Mouse (Mus musculus): ENCODE measurements around the gene Jmjd8. TPM values are rescaled to one million over a fixed set of nuclear protein-coding genes. Genes with fewer than 3 reads are reported as not detected.
A peak's percentile ranks its signal among the peaks of the same experiment; 100 is the strongest.

Gene Jmjd8
- polyA plus RNA-seq, 1 experiment: 13.4 TPM

- H3K27ac ChIP-seq (ENCODE audit: control insufficient read depth, insufficient read depth, low read depth, low read length, poor library complexity): no peak overlapping the region
- TF ChIP-seq POLR2A (IDR thresholded peaks at IDR 0.05; ENCODE audit: borderline replicate concordance, control insufficient read depth, low read depth, low read length) (no peak), CTCF (IDR thresholded peaks at IDR 0.05; ENCODE audit: control insufficient read depth, insufficient read depth, low read length) (peak; percentile 46; the same call in 1 of the 2 replicates)
- 2% methylated on average over 20 of the region's 20 CpGs for WGBS
- H3K4me1 ChIP-seq (ENCODE audit: control insufficient read depth, insufficient read depth, low read length): no peaks in the 10 kb centered on the region
- no peak overlapping the region for H3K4me3 ChIP-seq (replicated peaks; ENCODE audit: control insufficient read depth, low read depth, low read length)
Measured at GRCm38 (mm10) chr17:25813471-25813870, 15.2 kb upstream of the Jmjd8 start.

- TF ChIP-seq POLR2A (IDR thresholded peaks at IDR 0.05; ENCODE audit: borderline replicate concordance, control insufficient read depth, low read depth, low read length) (no peak), CTCF (IDR thresholded peaks at IDR 0.05; ENCODE audit: control insufficient read depth, insufficient read depth, low read length) (no peak)
- no peaks in the 10 kb centered on the region for H3K4me1 ChIP-seq (ENCODE audit: control insufficient read depth, insufficient read depth, low read length)
- H3K27ac ChIP-seq (ENCODE audit: control insufficient read depth, insufficient read depth, low read depth, low read length, poor library complexity): no peak overlapping the region
- 68% methylated on average over 11 of the region's 11 CpGs for WGBS
- H3K4me3 ChIP-seq (replicated peaks; ENCODE audit: control insufficient read depth, low read depth, low read length): no peak overlapping the region
Measured at GRCm38 (mm10) chr17:25817662-25818061, 11.0 kb upstream of the Jmjd8 start.

GRCm38 (mm10) chr17:25818851-25819780 lies 9.6 kb upstream of the Jmjd8 start:
- H3K27ac ChIP-seq (ENCODE audit: control insufficient read depth, insufficient read depth, low read depth, low read length, poor library complexity): no peak overlapping the region
- no peak overlapping the region for H3K4me3 ChIP-seq (replicated peaks; ENCODE audit: control insufficient read depth, low read depth, low read length)
- TF ChIP-seq POLR2A (IDR thresholded peaks at IDR 0.05; ENCODE audit: borderline replicate concordance, control insufficient read depth, low read depth, low read length) (no peak), CTCF (IDR thresholded peaks at IDR 0.05; ENCODE audit: control insufficient read depth, insufficient read depth, low read length) (no peak)
- WGBS: 8% methylated on average over 46 of the region's 46 CpGs
- H3K4me1 ChIP-seq (ENCODE audit: control insufficient read depth, insufficient read depth, low read length): peaks cover 3% of the 10 kb centered on the region

- 0 out of 2 replicates have a peak within 1 kb of the TSS, but pooled peaks have one; percentile 18 for H3K27ac ChIP-seq (ENCODE audit: control insufficient read depth, insufficient read depth, low read depth, low read length, poor library complexity)
- peaks cover 8% of the 10 kb centered on the region for H3K4me1 ChIP-seq (ENCODE audit: control insufficient read depth, insufficient read depth, low read length)
- WGBS: 0% methylated on average over 18 of the region's 18 CpGs
- peak within 1 kb of the TSS; percentile 89 for H3K4me3 ChIP-seq (replicated peaks; ENCODE audit: control insufficient read depth, low read depth, low read length)
- TF ChIP-seq CTCF (IDR thresholded peaks at IDR 0.05; ENCODE audit: control insufficient read depth, insufficient read depth, low read length) (no peak), POLR2A (IDR thresholded peaks at IDR 0.05; ENCODE audit: borderline replicate concordance, control insufficient read depth, low read depth, low read length) (no peak)
Measured at GRCm38 (mm10) chr17:25823452-25823851, 5.2 kb upstream of the Jmjd8 start, which contains the start of gene Wdr24. Gene Wdr24 (plus strand): TSS chr17:25823627.

GRCm38 (mm10) chr17:25824362-25825142 lies 4.1 kb upstream of the Jmjd8 start:
- Histone ChIP-seq H3K4me1 (ENCODE audit: control insufficient read depth, insufficient read depth, low read length) (peaks cover 10% of the 10 kb centered on the region), H3K4me3 (replicated peaks; ENCODE audit: control insufficient read depth, low read depth, low read length) (peak overlapping the region; percentile 89), H3K27ac (ENCODE audit: control insufficient read depth, insufficient read depth, low read depth, low read length, poor library complexity) (no peak overlapping the region)
- TF ChIP-seq POLR2A (IDR thresholded peaks at IDR 0.05; ENCODE audit: borderline replicate concordance, control insufficient read depth, low read depth, low read length) (no peak), CTCF (IDR thresholded peaks at IDR 0.05; ENCODE audit: control insufficient read depth, insufficient read depth, low read length) (no peak)
- 78% methylated on average over 17 of the region's 17 CpGs for WGBS

- TF ChIP-seq CTCF (IDR thresholded peaks at IDR 0.05; ENCODE audit: control insufficient read depth, insufficient read depth, low read length) (no peak), POLR2A (IDR thresholded peaks at IDR 0.05; ENCODE audit: borderline replicate concordance, control insufficient read depth, low read depth, low read length) (no peak)
- H3K27ac ChIP-seq (ENCODE audit: control insufficient read depth, insufficient read depth, low read depth, low read length, poor library complexity): no peak overlapping the region
- 88% methylated on average over 6 of the region's 6 CpGs for WGBS
- no peak overlapping the region for H3K4me3 ChIP-seq (replicated peaks; ENCODE audit: control insufficient read depth, low read depth, low read length)
- H3K4me1 ChIP-seq (ENCODE audit: control insufficient read depth, insufficient read depth, low read length): peaks cover 10% of the 10 kb centered on the region
Measured at GRCm38 (mm10) chr17:25825311-25825710, 3.4 kb upstream of the Jmjd8 start.

- H3K27ac ChIP-seq (ENCODE audit: control insufficient read depth, insufficient read depth, low read depth, low read length, poor library complexity): no peak overlapping the region
- TF ChIP-seq POLR2A (IDR thresholded peaks at IDR 0.05; ENCODE audit: borderline replicate concordance, control insufficient read depth, low read depth, low read length): no peak
- no peak for TF ChIP-seq CTCF (IDR thresholded peaks at IDR 0.05; ENCODE audit: control insufficient read depth, insufficient read depth, low read length)
- H3K4me3 ChIP-seq (replicated peaks; ENCODE audit: control insufficient read depth, low read depth, low read length): no peak overlapping the region
- H3K4me1 ChIP-seq (ENCODE audit: control insufficient read depth, insufficient read depth, low read length): peaks cover 10% of the 10 kb centered on the region
- WGBS: 92% methylated on average over 27 of the region's 27 CpGs
Measured at GRCm38 (mm10) chr17:25825984-25826570, 2.6 kb upstream of the Jmjd8 start.
